Mouse (Mus musculus): ENCODE measurements around the gene Lrrfip1. TPM values are rescaled to one million over a fixed set of nuclear protein-coding genes. Genes with fewer than 3 reads are reported as not detected.

Lrrfip1 gene
- polyA plus RNA-seq, 1 experiment from 2014 or later = 58.6 TPM

GRCm38 (mm10) chr1:90967583-90967982 lies 31.0 kb upstream of the Lrrfip1 start:
- no peaks in the 10 kb centered on the region for H3K9me3 ChIP-seq (ENCODE audit: control insufficient read depth, low read length)
- H3K9ac ChIP-seq (ENCODE audit: low read depth, low read length) = no peak overlapping the region
- H3K4me1 ChIP-seq (ENCODE audit: control insufficient read depth, insufficient read depth, low read length) = peaks cover 15% of the 10 kb centered on the region
- H3K27ac ChIP-seq (replicated peaks; ENCODE audit: low read depth, low read length) = no peak overlapping the region
- H3K4me2 ChIP-seq (ENCODE audit: low read depth, low read length) = no peak overlapping the region
- DNase-seq (ENCODE audit: low spot score) (peak; percentile 74), ATAC-seq (ENCODE audit: low read depth) (peak; percentile 42; the same call in 1 of the 2 replicates)
- no peaks in the 10 kb centered on the region for H3K36me3 ChIP-seq (ENCODE audit: control insufficient read depth, insufficient read depth, low read length)
- WGBS = 62% methylated on average over 7 of the region's 7 CpGs
- H3K4me3 ChIP-seq (ENCODE audit: low read depth, low read length) = no peak overlapping the region
- no peaks in the 10 kb centered on the region for H3K27me3 ChIP-seq (replicated peaks; ENCODE audit: control insufficient read depth, insufficient read depth, low read length)

- no peak for DNase-seq (ENCODE audit: low spot score)
- Histone ChIP-seq H3K9ac (ENCODE audit: low read depth, low read length) (no peak overlapping the region), H3K4me1 (ENCODE audit: control insufficient read depth, insufficient read depth, low read length) (peaks cover 17% of the 10 kb centered on the region), H3K36me3 (ENCODE audit: control insufficient read depth, insufficient read depth, low read length) (no peaks in the 10 kb centered on the region), H3K4me2 (ENCODE audit: low read depth, low read length) (no peak overlapping the region), H3K9me3 (ENCODE audit: control insufficient read depth, low read length) (no peaks in the 10 kb centered on the region), H3K27ac (replicated peaks; ENCODE audit: low read depth, low read length) (no peak overlapping the region), H3K4me3 (ENCODE audit: low read depth, low read length) (no peak overlapping the region), H3K27me3 (replicated peaks; ENCODE audit: control insufficient read depth, insufficient read depth, low read length) (no peaks in the 10 kb centered on the region)
- WGBS = 73% methylated on average over 4 of the region's 4 CpGs
- no peak for ATAC-seq (ENCODE audit: low read depth)
Observed at GRCm38 (mm10) chr1:90968649-90969048, 29.9 kb upstream of the Lrrfip1 start.

- Histone ChIP-seq H3K4me1 (ENCODE audit: control insufficient read depth, insufficient read depth, low read length) (peaks cover 15% of the 10 kb centered on the region), H3K9me3 (ENCODE audit: control insufficient read depth, low read length) (no peaks in the 10 kb centered on the region), H3K27me3 (replicated peaks; ENCODE audit: control insufficient read depth, insufficient read depth, low read length) (no peaks in the 10 kb centered on the region), H3K9ac (ENCODE audit: low read depth, low read length) (0 out of 2 replicates have a peak within 1 kb of the TSS, but pooled peaks have one; percentile 1), H3K4me2 (ENCODE audit: low read depth, low read length) (peak within 1 kb of the TSS; percentile 25), H3K27ac (replicated peaks; ENCODE audit: low read depth, low read length) (no peak within 1 kb of the TSS), H3K36me3 (ENCODE audit: control insufficient read depth, insufficient read depth, low read length) (no peaks in the 10 kb centered on the region), H3K4me3 (ENCODE audit: low read depth, low read length) (no peak within 1 kb of the TSS)
- peak; percentile 69 for DNase-seq (ENCODE audit: low spot score)
- 0 out of 2 replicates have a peak, but pooled peaks have one; percentile 19 for ATAC-seq (ENCODE audit: low read depth)
- WGBS = 22% methylated on average over 9 of the region's 9 CpGs
Observed at GRCm38 (mm10) chr1:90969347-90969784, 29.2 kb upstream of the Lrrfip1 start, which contains the start of gene Rab17. TSS of gene Rab17 (minus strand) at chr1:90969661.

GRCm38 (mm10) chr1:90969881-90970390 lies 28.6 kb upstream of the Lrrfip1 start:
- no peaks in the 10 kb centered on the region for H3K9me3 ChIP-seq (ENCODE audit: control insufficient read depth, low read length)
- H3K36me3 ChIP-seq (ENCODE audit: control insufficient read depth, insufficient read depth, low read length) = no peaks in the 10 kb centered on the region
- ATAC-seq (ENCODE audit: low read depth) (no peak), DNase-seq (ENCODE audit: low spot score) (no peak)
- no peak overlapping the region for H3K4me3 ChIP-seq (ENCODE audit: low read depth, low read length)
- H3K4me1 ChIP-seq (ENCODE audit: control insufficient read depth, insufficient read depth, low read length) = peaks cover 19% of the 10 kb centered on the region
- H3K4me2 ChIP-seq (ENCODE audit: low read depth, low read length) = peak overlapping the region; percentile 25
- H3K27ac ChIP-seq (replicated peaks; ENCODE audit: low read depth, low read length) = no peak overlapping the region
- WGBS = 75% methylated on average over 10 of the region's 10 CpGs
- H3K9ac ChIP-seq (ENCODE audit: low read depth, low read length) = no peak overlapping the region
- H3K27me3 ChIP-seq (replicated peaks; ENCODE audit: control insufficient read depth, insufficient read depth, low read length) = no peaks in the 10 kb centered on the region

- 9% methylated on average over 9 of the region's 9 CpGs for WGBS
- no peak overlapping the region for H3K27ac ChIP-seq (replicated peaks; ENCODE audit: low read depth, low read length)
- ATAC-seq (ENCODE audit: low read depth) (peak; percentile 78), DNase-seq (ENCODE audit: low spot score) (peak; percentile 90)
- H3K9ac ChIP-seq (ENCODE audit: low read depth, low read length) = peak overlapping the region; percentile 32; the same call in 1 of the 2 replicates
- peaks cover 26% of the 10 kb centered on the region for H3K4me1 ChIP-seq (ENCODE audit: control insufficient read depth, insufficient read depth, low read length)
- no peak overlapping the region for H3K4me3 ChIP-seq (ENCODE audit: low read depth, low read length)
- H3K4me2 ChIP-seq (ENCODE audit: low read depth, low read length) = peak overlapping the region; percentile 30
- no peaks in the 10 kb centered on the region for H3K36me3 ChIP-seq (ENCODE audit: control insufficient read depth, insufficient read depth, low read length)
- no peaks in the 10 kb centered on the region for H3K9me3 ChIP-seq (ENCODE audit: control insufficient read depth, low read length)
- no peaks in the 10 kb centered on the region for H3K27me3 ChIP-seq (replicated peaks; ENCODE audit: control insufficient read depth, insufficient read depth, low read length)
Observed at GRCm38 (mm10) chr1:90972911-90973573, 25.5 kb upstream of the Lrrfip1 start.

GRCm38 (mm10) chr1:90973574-90973911 lies 25.0 kb upstream of the Lrrfip1 start:
- Histone ChIP-seq H3K9me3 (ENCODE audit: control insufficient read depth, low read length) (no peaks in the 10 kb centered on the region), H3K27me3 (replicated peaks; ENCODE audit: control insufficient read depth, insufficient read depth, low read length) (no peaks in the 10 kb centered on the region), H3K9ac (ENCODE audit: low read depth, low read length) (peak overlapping the region; percentile 32), H3K4me1 (ENCODE audit: control insufficient read depth, insufficient read depth, low read length) (peaks cover 26% of the 10 kb centered on the region), H3K4me2 (ENCODE audit: low read depth, low read length) (no peak overlapping the region), H3K27ac (replicated peaks; ENCODE audit: low read depth, low read length) (no peak overlapping the region), H3K4me3 (ENCODE audit: low read depth, low read length) (no peak overlapping the region), H3K36me3 (ENCODE audit: control insufficient read depth, insufficient read depth, low read length) (no peaks in the 10 kb centered on the region)
- DNase-seq (ENCODE audit: low spot score) = peak; percentile 34
- no peak; the same call in 1 of the 2 replicates for ATAC-seq (ENCODE audit: low read depth)
- WGBS = 86% methylated on average over 2 of the region's 2 CpGs

- DNase-seq (ENCODE audit: low spot score) (peak; percentile 86), ATAC-seq (ENCODE audit: low read depth) (peak; percentile 78)
- Histone ChIP-seq H3K27me3 (replicated peaks; ENCODE audit: control insufficient read depth, insufficient read depth, low read length) (no peaks in the 10 kb centered on the region), H3K4me2 (ENCODE audit: low read depth, low read length) (peak overlapping the region; percentile 18), H3K4me1 (ENCODE audit: control insufficient read depth, insufficient read depth, low read length) (peaks cover 20% of the 10 kb centered on the region), H3K27ac (replicated peaks; ENCODE audit: low read depth, low read length) (no peak overlapping the region), H3K9ac (ENCODE audit: low read depth, low read length) (0 out of 2 replicates have a peak overlapping the region, but pooled peaks have one; percentile 19), H3K4me3 (ENCODE audit: low read depth, low read length) (no peak overlapping the region), H3K9me3 (ENCODE audit: control insufficient read depth, low read length) (no peaks in the 10 kb centered on the region), H3K36me3 (ENCODE audit: control insufficient read depth, insufficient read depth, low read length) (no peaks in the 10 kb centered on the region)
- WGBS = 21% methylated on average over 11 of the region's 12 CpGs
Observed at GRCm38 (mm10) chr1:90974906-90975649, 23.5 kb upstream of the Lrrfip1 start.

- H3K9me3 ChIP-seq (ENCODE audit: control insufficient read depth, low read length) = no peaks in the 10 kb centered on the region
- ATAC-seq (ENCODE audit: low read depth) (no peak), DNase-seq (ENCODE audit: low spot score) (no peak)
- H3K36me3 ChIP-seq (ENCODE audit: control insufficient read depth, insufficient read depth, low read length) = no peaks in the 10 kb centered on the region
- H3K9ac ChIP-seq (ENCODE audit: low read depth, low read length) = no peak overlapping the region
- H3K4me2 ChIP-seq (ENCODE audit: low read depth, low read length) = no peak overlapping the region
- no peak overlapping the region for H3K27ac ChIP-seq (replicated peaks; ENCODE audit: low read depth, low read length)
- H3K27me3 ChIP-seq (replicated peaks; ENCODE audit: control insufficient read depth, insufficient read depth, low read length) = no peaks in the 10 kb centered on the region
- no peak overlapping the region for H3K4me3 ChIP-seq (ENCODE audit: low read depth, low read length)
- 78% methylated on average over 4 of the region's 4 CpGs for WGBS
- peaks cover 20% of the 10 kb centered on the region for H3K4me1 ChIP-seq (ENCODE audit: control insufficient read depth, insufficient read depth, low read length)
Observed at GRCm38 (mm10) chr1:90975960-90976359, 22.6 kb upstream of the Lrrfip1 start.
